Mouse (Mus musculus): ENCODE measurements around the gene Zmynd8.

Zmynd8 gene

DNA sequence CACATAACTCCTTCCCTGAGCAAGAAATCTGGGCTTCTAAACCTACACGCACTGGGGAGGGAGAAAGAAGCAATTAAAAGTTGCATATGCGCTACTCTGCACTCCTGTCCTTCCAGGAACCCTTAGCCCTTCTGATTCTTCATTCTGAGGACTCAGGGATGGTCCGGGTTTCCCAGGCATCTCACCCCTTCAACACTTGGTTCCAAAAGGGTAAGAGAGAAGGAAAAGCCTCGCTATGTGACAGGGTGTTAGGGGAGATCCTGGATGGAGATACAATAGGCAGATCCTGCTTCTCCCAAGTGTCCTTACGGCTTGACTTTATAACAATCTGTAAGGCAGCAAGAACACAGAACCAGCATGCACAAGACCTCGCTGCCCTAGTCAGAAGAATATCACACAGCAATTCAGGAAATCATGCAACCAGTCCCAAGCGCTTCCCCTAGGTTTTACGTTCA is 19.9 kb downstream of the Zmynd8 start:
- no peak for DNase-seq

GRCm38 (mm10) chr2:165878021-165878585 is 20.7 kb downstream of the Zmynd8 start:
- no peak for DNase-seq

GRCm38 (mm10) chr2:165877180-165877579 is 21.6 kb downstream of the Zmynd8 start:
- no peak for DNase-seq

GRCm38 (mm10) chr2:165876201-165876918 is 22.5 kb downstream of the Zmynd8 start:
- DNase-seq: no peak

DNA sequence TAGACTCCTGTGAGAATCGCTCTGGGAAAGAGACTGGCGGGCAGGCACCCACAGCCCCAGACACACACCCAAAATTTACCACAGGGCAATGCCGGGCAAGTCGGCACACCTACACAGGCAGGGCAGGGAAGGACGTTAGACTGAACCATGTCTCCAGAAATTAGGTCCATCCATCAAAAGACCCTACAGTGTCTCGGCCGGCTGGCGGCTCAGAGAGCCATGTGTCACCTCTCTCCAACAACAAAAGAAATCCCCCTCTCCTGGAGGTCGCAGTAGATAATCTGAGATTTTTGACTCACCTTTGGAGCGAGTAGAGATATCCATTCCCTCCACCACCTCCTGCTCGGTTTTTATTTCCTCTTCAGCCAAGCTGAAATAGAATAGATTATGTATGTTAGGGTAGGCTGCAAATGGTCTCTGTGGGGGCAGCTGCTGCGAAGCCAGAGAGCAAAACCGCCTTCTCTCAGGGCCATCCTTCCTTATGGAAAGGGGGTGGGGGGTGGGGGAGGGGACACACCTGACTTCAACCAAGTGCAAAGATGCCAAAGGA is 23.3 kb downstream of the Zmynd8 start:
- no peak for DNase-seq

DNA sequence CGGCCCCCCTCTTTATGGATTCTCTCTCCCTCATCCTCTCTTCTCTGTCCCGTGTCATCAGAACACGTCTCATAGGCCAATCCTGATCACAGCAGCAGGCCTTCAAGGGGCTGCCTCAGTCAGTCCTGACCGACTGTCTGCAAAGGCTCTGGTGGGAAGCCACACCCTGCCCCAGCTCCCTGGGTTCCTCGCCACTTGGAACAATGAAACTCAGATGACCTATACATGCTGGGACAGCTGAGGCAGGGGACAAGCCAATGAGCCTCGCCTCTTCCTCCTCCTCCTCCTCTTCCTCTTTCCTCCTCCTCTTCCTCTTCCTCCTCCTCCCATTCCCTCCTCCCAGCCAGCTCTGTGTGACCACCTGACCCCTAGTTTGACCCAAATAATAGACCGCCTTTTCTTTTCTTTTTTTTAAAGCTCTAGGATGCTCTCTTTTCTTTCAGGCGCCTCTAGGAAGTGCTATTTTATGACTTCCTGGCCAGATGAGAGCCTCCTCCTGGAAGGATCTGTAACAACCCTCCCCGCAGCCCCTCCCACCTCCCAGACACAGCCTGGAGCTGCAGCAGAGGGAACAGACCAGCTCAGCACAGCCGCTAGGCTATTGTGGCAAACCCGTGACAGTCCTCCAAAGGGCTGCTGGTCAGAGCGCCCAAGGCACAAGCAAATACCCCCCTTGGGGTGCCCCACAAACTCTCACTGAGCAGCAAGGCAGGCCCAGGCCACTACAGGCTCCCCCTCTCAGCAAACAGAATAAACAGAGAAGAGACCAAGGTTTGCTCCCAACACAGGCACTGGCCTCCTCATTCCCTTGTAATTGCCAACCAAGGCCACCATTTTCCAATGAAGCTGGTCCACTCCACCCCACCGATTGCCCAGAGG is 24.1 kb downstream of the Zmynd8 start:
- DNase-seq: peak; percentile 81

- no peak for DNase-seq
These were observed 25.0 kb downstream of the Zmynd8 start for GRCm38 (mm10) chr2:165873777-165874176.

- DNase-seq: no peak
These were observed 25.6 kb downstream of the Zmynd8 start for GRCm38 (mm10) chr2:165873196-165873595.

DNA sequence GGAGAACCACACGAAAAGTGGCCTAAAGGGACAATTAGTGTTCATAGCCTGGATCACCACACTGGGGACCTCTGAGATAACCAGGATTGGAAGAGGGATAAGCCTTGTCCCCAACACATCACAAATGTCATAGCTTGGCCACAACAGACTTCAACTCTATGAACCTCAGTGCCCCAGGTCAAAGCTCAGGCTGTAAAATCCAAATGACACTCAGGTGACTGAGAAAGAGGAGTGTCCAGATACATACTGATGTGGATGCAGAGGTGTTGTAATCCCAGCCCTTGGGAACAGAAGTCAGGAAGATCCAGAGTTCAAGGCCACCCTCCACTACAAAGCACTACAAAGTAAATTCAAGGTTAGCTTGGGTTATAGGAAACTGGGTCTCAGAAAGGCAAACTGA is 29.6 kb downstream of the Zmynd8 start:
- DNase-seq: no peak

GRCm38 (mm10) chr2:165868522-165869175 is 30.2 kb downstream of the Zmynd8 start:
- no peak for DNase-seq

- DNase-seq: no peak
These were observed 31.3 kb downstream of the Zmynd8 start for GRCm38 (mm10) chr2:165867549-165867948.

- no peak for DNase-seq
These were observed 31.8 kb downstream of the Zmynd8 start for GRCm38 (mm10) chr2:165866951-165867387.

- no peak for DNase-seq
These were observed 32.4 kb downstream of the Zmynd8 start for GRCm38 (mm10) chr2:165866412-165866811.

DNA sequence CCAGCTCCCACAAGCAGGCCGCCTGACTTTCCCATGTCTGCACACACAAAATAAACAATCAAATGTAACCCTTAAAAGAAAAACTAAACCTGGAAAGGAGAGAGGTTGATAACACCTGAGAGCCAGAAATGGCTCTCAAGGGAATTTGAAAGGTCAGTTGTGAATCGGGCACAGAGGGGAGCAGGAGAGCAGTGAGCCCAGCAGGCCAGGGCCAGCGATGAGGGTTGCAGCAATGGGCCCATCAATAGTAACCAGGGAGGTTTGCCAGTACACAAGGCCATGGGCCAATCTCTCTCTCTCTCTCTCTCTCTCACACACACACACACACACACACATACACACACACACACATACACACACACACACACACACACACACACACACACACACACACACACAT is 34.0 kb downstream of the Zmynd8 start:
- DNase-seq: no peak

GRCm38 (mm10) chr2:165861683-165862594 is 36.9 kb downstream of the Zmynd8 start:
- no peak for DNase-seq

DNA sequence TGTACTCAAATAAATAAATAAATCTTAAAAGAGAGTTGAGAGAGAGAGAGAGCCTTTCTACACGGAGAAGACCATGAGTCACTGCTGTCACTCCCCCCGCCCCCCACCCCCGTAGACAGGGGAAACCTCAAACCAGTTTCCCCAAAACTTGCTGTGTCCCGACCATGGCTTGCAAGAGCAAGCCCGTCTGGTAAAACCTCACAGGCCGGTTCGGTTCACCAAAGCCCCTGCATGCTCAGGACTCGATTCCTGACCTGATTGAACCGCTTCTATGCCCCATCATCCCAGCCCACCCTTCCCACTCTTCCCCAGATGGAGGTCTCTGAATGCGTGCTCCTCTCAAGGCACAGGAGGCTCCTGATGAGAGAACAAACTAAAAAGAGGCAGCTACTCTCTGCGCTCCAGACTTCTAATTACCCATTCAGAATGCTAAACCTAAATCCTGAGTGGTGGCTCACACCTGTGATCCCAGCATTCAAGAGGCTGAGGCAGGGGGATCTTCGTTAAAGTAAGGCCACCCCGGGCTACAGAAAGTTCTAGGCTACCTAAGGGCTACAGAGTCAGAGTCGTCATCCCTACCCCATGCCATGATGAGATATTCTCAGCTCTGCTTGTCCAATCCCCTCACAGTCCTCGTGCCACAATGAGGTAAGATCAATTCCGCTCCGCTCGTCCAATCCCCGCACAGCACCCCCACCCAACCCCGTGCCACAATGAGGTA is 37.7 kb downstream of the Zmynd8 start:
- DNase-seq: no peak

GRCm38 (mm10) chr2:165860447-165860846 is 38.4 kb downstream of the Zmynd8 start:
- DNase-seq: no peak

- DNase-seq: no peak
These were observed 40.1 kb downstream of the Zmynd8 start for GRCm38 (mm10) chr2:165858453-165859384.

DNA sequence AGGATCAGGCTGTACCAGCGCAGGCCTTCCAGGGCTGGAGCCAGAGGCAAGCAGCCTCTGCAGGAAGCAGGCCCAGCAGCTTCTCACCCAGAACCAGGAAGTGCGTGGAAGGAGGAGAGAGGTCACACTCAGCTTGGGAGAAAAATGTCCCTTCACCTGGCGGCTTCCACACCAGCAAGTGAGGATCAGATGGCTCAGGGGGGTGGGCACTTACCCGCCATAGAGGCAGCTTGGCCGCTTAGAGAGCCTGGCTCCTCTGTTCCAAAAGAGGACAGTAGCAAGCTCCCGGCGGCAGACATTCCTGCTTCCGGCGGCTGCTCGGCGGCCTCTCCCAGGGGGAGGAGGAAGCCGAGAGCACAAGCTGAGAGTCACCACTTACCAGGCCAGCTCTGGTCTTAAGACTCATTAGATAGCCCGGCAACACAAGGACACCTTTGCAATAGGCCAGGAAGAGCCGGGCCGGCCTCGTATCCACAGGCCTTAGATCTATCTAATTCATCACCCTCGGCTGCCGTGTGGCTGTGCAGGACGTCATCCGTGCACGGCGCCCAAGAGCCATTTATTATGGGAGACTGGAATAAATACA is 40.9 kb downstream of the Zmynd8 start:
- peak; percentile 43 for DNase-seq

All from right cerebral cortex, postnatal 14 days (tissue).